Mouse (Mus musculus): ENCODE measurements at regions not wholly inside any gene's neighbourhood (a gene's known extent, or its start where the extent isn't known, plus 50 kb on each side); places are given as distances from the start of the nearest gene placed in this dataset.

- no peak for TF ChIP-seq CTCF (IDR thresholded peaks at IDR 0.05; ENCODE audit: insufficient read depth, low read length)
- TF ChIP-seq POLR2A (IDR thresholded peaks at IDR 0.05; ENCODE audit: borderline replicate concordance, extremely low read depth, low read depth, low read length) = no peak
Measured at GRCm38 (mm10) chr12:77084343-77084742, 122.3 kb upstream of the Max start.
